Mouse (Mus musculus): ENCODE measurements around the gene Obsl1. TPM values are rescaled to one million over a fixed set of nuclear protein-coding genes. Genes with fewer than 3 reads are reported as not detected.

Gene Obsl1
- polyA plus RNA-seq, 1 experiment from 2014 or later = 44.2 TPM

DNA sequence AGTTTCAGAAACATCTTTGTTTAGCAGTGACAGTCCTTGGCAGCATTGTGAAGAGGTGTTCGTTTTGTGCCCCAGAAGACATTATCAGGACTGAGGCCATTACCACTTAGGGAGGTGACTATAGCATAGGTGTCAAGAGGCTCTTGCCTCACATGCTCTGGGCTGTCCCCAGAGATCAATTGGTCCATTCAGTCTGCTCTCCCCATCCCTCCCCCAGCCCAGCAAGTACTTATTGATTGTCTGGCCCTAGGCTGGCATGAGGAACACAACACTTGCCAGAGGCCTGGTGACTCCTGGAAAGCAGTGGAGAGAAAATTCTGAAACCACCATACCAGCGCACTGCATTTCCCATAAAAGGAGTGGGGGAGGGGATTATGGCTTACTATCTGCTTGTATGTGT lies 31.3 kb upstream of the Obsl1 start:
- no peaks in the 10 kb centered on the region for H3K9me3 ChIP-seq
- WGBS = 81% methylated on average over 2 of the region's 2 CpGs
- H3K4me3 ChIP-seq = no peak overlapping the region
- no peaks in the 10 kb centered on the region; the same call in 1 of the 2 replicates for H3K27me3 ChIP-seq (ENCODE audit: insufficient read depth, poor library complexity, severe bottlenecking)
- H3K36me3 ChIP-seq = peaks cover 46% of the 10 kb centered on the region
- no peak for DNase-seq (ENCODE audit: low spot score)
- H3K4me1 ChIP-seq (replicated peaks) = no peaks in the 10 kb centered on the region
- no peak overlapping the region for H3K27ac ChIP-seq

DNA sequence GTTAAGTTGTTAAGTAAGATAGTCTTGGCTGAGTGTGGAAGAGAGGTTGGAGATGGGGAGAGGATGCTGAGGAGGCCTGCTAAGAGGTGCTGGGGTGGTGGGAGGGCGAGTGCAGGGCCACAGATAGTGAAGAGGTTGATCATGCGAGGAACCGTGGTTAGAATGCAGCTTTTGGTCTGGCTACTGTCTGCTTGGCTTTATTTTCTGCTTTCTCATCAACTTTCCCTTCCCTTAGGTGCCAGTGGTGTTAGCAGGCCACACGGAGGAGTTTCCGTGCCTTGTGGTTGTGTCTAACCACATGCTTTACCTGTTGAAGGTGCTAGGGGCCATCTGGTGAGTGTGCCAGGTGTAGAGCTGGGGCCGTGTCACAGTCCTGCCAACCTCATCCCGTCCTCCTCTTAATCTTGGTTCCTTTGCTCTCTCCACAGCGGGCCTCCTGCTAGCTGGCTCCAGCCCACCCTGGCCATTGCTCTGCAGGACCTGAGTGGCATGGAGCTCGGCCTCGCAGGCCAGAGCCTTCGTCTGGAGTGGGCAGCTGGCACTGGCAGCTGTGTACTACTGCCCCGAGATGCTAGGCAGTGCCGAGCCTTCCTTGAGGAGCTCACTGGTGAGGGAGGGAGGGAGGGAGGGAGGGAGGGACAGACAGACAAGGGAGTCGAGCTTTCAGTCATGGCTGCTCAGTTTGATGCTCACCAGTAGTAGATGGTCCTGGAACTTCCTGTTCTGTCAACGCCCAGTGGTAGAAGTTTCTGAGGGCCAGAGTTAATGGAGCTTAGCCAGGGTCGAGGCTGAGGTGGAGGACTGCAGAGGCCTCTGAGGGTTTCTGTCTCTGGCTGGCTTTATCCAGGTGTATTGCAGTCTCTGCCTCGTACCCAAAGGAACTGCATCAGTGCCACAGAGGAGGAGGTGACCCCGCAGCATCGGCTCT lies 27.3 kb upstream of the Obsl1 start:
- whole genome bisulfite sequencing = 92% methylated on average over 19 of the region's 19 CpGs
- Histone ChIP-seq H3K27ac (no peak overlapping the region), H3K9me3 (no peaks in the 10 kb centered on the region), H3K4me3 (no peak overlapping the region), H3K27me3 (ENCODE audit: insufficient read depth, poor library complexity, severe bottlenecking) (no peaks in the 10 kb centered on the region), H3K4me1 (replicated peaks) (no peaks in the 10 kb centered on the region), H3K36me3 (peaks cover 85% of the 10 kb centered on the region)
- no peak for DNase-seq (ENCODE audit: low spot score)

- Histone ChIP-seq H3K36me3 (peaks cover 95% of the 10 kb centered on the region), H3K9me3 (no peaks in the 10 kb centered on the region), H3K27ac (no peak overlapping the region), H3K27me3 (ENCODE audit: insufficient read depth, poor library complexity, severe bottlenecking) (no peaks in the 10 kb centered on the region), H3K4me1 (replicated peaks) (no peaks in the 10 kb centered on the region), H3K4me3 (no peak overlapping the region)
- 90% methylated on average over 19 of the region's 19 CpGs for WGBS
- DNase-seq (ENCODE audit: low spot score) = no peak
Measured at GRCm38 (mm10) chr1:75532280-75533172, 26.3 kb upstream of the Obsl1 start.

- no peaks in the 10 kb centered on the region for H3K9me3 ChIP-seq
- WGBS = 81% methylated on average over 4 of the region's 4 CpGs
- no peaks in the 10 kb centered on the region for H3K27me3 ChIP-seq (ENCODE audit: insufficient read depth, poor library complexity, severe bottlenecking)
- peaks cover 98% of the 10 kb centered on the region for H3K36me3 ChIP-seq
- no peak for DNase-seq (ENCODE audit: low spot score)
- H3K27ac ChIP-seq = no peak overlapping the region
- H3K4me3 ChIP-seq = no peak overlapping the region
- H3K4me1 ChIP-seq (replicated peaks) = no peaks in the 10 kb centered on the region
Measured at GRCm38 (mm10) chr1:75530546-75530945, 24.3 kb upstream of the Obsl1 start.

DNA sequence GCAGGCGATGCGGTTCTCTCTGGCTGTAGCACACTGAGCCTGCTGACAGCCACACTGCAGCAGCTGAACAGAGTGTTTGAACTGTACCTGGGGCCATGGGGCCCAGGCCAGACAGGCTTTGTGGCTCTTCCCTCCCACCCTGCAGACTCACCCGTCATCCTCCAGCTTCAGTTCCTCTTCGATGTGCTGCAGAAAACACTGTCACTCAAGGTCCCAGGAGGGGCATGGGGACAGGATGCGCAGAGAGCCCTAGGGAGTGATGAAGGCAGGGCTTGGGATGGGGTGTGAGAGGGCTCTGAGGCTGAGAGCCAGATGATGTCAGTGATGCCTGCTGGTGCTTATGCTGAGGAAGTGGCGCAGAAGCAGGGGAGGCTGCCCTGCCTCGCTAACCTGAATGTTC lies 18.4 kb upstream of the Obsl1 start:
- H3K9me3 ChIP-seq = no peaks in the 10 kb centered on the region
- H3K27me3 ChIP-seq (ENCODE audit: insufficient read depth, poor library complexity, severe bottlenecking) = no peaks in the 10 kb centered on the region
- no peak overlapping the region for H3K27ac ChIP-seq
- DNase-seq (ENCODE audit: low spot score) = no peak
- WGBS = 92% methylated on average over 7 of the region's 7 CpGs
- peaks cover 50% of the 10 kb centered on the region for H3K36me3 ChIP-seq
- H3K4me1 ChIP-seq (replicated peaks) = peaks cover 12% of the 10 kb centered on the region
- no peak overlapping the region for H3K4me3 ChIP-seq

DNA sequence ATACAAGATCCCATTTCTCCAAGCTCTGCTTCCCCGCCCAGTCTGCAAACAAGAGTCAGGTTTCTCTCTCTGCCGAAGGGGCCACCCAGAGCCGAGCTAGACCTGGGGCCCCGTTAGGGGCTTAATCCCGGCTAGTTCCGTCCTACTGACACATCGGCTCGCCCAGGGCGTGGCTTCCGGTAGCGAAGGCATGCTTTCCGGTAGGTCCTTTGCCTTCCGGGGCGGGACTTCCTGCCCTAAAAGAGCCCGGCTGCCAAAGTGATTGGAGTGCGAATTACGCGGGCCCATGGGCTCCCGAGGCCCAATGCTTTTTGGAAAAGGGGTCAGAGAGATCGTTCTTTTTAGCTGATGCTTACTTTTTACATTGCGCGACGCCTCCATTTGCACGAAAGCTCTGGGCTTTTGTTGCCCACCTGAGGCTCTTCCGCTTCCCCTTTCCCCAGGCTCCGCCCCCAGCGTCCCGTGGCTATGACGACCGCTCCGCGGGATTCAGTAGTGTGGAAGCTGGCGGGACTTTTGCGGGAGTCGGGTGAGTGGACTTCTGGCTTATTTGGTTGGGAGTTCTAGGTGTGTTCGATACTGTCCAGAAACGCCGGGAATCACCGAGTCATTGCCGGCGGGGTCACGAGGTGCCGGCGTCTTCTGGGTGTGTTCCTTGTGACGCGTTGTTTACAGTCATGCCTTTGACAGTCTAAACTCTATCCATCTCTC lies 15.2 kb upstream of the Obsl1 start, which contains the start of gene Stk11ip:
Gene Stk11ip, plus strand, starts transcription at position 209 of the 711 bp plus-strand sequence.
- H3K27me3 ChIP-seq (ENCODE audit: insufficient read depth, poor library complexity, severe bottlenecking) = no peaks in the 10 kb centered on the region
- peak within 1 kb of the TSS; percentile 88 for H3K27ac ChIP-seq
- WGBS = under 1% methylated on average over 46 of the region's 46 CpGs
- peak; percentile 96 for DNase-seq (ENCODE audit: low spot score)
- H3K36me3 ChIP-seq = peaks cover 18% of the 10 kb centered on the region
- no peaks in the 10 kb centered on the region for H3K9me3 ChIP-seq
- H3K4me3 ChIP-seq = peak within 1 kb of the TSS; percentile 77
- H3K4me1 ChIP-seq (replicated peaks) = peaks cover 12% of the 10 kb centered on the region

DNA sequence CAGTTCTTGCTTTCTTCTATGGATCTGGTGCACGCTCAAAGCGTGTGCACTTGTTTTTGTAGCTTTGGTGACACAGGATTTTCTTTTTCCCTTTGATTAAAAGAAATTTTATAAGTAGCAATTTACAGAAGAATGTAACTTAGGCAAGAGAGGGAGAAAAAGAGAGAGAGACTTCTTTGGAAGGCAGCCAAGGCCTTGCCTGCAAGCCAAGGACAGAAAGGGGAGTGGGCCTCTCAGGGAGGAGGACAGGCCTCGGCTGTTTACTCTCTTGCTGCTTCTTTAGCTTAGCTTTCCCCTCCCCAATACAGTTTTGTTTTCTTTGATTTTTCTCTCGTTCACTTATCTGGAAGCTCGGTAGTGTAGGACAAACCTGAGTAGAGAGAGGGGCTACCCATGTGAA lies 13.3 kb upstream of the Obsl1 start:
- H3K27ac ChIP-seq = no peak overlapping the region
- 89% methylated on average over 5 of the region's 5 CpGs for WGBS
- no peak for DNase-seq (ENCODE audit: low spot score)
- no peak overlapping the region for H3K4me3 ChIP-seq
- H3K4me1 ChIP-seq (replicated peaks) = peaks cover 12% of the 10 kb centered on the region
- peaks cover under 1% of the 10 kb centered on the region; the same call in 1 of the 2 replicates for H3K36me3 ChIP-seq
- no peaks in the 10 kb centered on the region for H3K27me3 ChIP-seq (ENCODE audit: insufficient read depth, poor library complexity, severe bottlenecking)
- no peaks in the 10 kb centered on the region for H3K9me3 ChIP-seq

DNA sequence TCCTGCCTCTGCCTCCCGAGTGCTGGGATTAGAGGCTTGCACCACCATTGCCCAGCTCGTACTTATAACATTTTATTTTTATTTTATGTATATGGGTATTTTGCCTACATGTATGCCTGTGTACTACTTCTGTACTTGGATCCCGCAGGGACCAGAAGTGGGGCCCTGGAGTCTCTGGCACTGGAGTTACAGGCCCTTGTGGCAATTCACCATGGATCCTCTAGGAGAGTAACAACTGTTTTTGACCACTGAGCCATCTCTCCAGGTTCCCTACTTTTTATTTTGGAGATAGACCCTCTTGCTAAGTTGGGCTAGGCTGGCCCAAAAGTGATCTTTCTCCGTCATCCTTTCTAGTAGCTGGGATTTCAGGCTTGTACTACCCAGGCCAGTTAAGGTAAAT lies 12.2 kb upstream of the Obsl1 start:
- Histone ChIP-seq H3K27ac (no peak overlapping the region; the same call in 1 of the 2 replicates), H3K4me1 (replicated peaks) (peaks cover 12% of the 10 kb centered on the region), H3K36me3 (no peaks in the 10 kb centered on the region), H3K27me3 (ENCODE audit: insufficient read depth, poor library complexity, severe bottlenecking) (no peaks in the 10 kb centered on the region), H3K4me3 (no peak overlapping the region), H3K9me3 (no peaks in the 10 kb centered on the region)
- DNase-seq (ENCODE audit: low spot score) = no peak
- 87% methylated on average over 4 of the region's 4 CpGs for WGBS

- no peaks in the 10 kb centered on the region for H3K9me3 ChIP-seq
- no peak overlapping the region for H3K4me3 ChIP-seq
- H3K36me3 ChIP-seq = no peaks in the 10 kb centered on the region
- peaks cover 12% of the 10 kb centered on the region for H3K4me1 ChIP-seq (replicated peaks)
- no peaks in the 10 kb centered on the region for H3K27me3 ChIP-seq (ENCODE audit: insufficient read depth, poor library complexity, severe bottlenecking)
- 46% methylated on average over 4 of the region's 4 CpGs for WGBS
- DNase-seq (ENCODE audit: low spot score) = no peak
- H3K27ac ChIP-seq = no peak overlapping the region
Measured at GRCm38 (mm10) chr1:75517984-75518383, 11.7 kb upstream of the Obsl1 start.

DNA sequence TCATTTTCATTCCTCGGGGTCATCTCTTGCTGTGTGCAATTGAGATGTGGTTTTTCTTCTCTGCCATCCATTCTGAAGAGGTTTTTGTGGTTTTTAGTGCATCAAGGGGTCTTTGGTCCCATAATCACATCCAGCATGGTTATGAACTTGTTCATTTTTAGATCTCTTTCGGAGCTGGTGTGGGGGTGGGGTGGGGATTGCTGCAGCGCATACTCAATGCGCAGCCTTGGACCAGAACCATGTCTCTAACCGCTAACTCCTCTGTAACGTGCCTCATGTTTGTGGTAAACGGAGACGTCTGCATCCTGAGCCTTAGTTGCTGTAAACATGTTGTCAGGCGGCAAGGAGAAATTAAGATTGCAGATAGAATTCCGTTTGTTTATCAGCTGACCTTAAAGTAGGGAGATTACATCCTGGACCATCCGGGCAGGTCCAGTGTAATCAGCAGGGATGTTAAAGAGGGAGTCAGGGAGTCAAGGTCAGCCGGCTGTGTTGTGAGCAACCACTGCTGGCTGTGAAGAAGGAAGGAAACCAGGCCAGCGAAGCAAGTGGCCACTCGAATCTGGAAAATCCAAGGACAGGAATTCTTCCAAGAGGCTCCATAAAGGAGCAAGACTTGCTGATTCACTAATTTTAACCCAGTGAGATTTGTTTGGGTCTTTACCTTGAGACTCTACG lies 10.6 kb upstream of the Obsl1 start:
- Histone ChIP-seq H3K27ac (no peak overlapping the region), H3K36me3 (no peaks in the 10 kb centered on the region), H3K27me3 (ENCODE audit: insufficient read depth, poor library complexity, severe bottlenecking) (no peaks in the 10 kb centered on the region), H3K4me1 (replicated peaks) (peaks cover 5% of the 10 kb centered on the region), H3K9me3 (no peaks in the 10 kb centered on the region), H3K4me3 (no peak overlapping the region)
- DNase-seq (ENCODE audit: low spot score) = no peak
- 85% methylated on average over 15 of the region's 15 CpGs for WGBS

GRCm38 (mm10) chr1:75512550-75512949 lies 6.3 kb upstream of the Obsl1 start:
- Histone ChIP-seq H3K4me3 (no peak overlapping the region), H3K9me3 (no peaks in the 10 kb centered on the region), H3K36me3 (no peaks in the 10 kb centered on the region), H3K4me1 (replicated peaks) (peaks cover 35% of the 10 kb centered on the region), H3K27me3 (ENCODE audit: insufficient read depth, poor library complexity, severe bottlenecking) (peaks cover 33% of the 10 kb centered on the region), H3K27ac (no peak overlapping the region)
- no peak for DNase-seq (ENCODE audit: low spot score)
- 95% methylated on average over 3 of the region's 3 CpGs for WGBS

All from hindbrain, embryonic 10.5 days (tissue).